Mouse (Mus musculus): Measurements from ENCODE around the gene Pde8b.

Gene Pde8b

GRCm38 (mm10) chr13:95249511-95250456 lies at the start of gene Pde8b:
TSS of gene Pde8b (minus strand) at chr13:95250336.
- no peak for DNase-seq (ENCODE audit: low read depth)

- no peak for DNase-seq (ENCODE audit: low read depth)
These were observed 41.8 kb upstream of the Pde8b start for GRCm38 (mm10) chr13:95291983-95292382.

GRCm38 (mm10) chr13:95288027-95288426 lies 37.9 kb upstream of the Pde8b start:
- no peak for DNase-seq (ENCODE audit: low read depth)

GRCm38 (mm10) chr13:95286989-95287388 lies 36.9 kb upstream of the Pde8b start:
- peak; percentile 3 for DNase-seq (ENCODE audit: low read depth)

GRCm38 (mm10) chr13:95281740-95282673 lies 31.9 kb upstream of the Pde8b start:
- no peak for DNase-seq (ENCODE audit: low read depth)

- no peak for DNase-seq (ENCODE audit: low read depth)
These were observed 28.4 kb upstream of the Pde8b start for GRCm38 (mm10) chr13:95278426-95279025.

- no peak for DNase-seq (ENCODE audit: low read depth)
These were observed 14.6 kb upstream of the Pde8b start for GRCm38 (mm10) chr13:95264691-95265090.

GRCm38 (mm10) chr13:95260886-95261789 lies 11.0 kb upstream of the Pde8b start:
- DNase-seq (ENCODE audit: low read depth) = no peak

- DNase-seq (ENCODE audit: low read depth) = no peak
These were observed 10.3 kb upstream of the Pde8b start for GRCm38 (mm10) chr13:95260391-95260790.

GRCm38 (mm10) chr13:95257083-95257482 lies 6.9 kb upstream of the Pde8b start:
- DNase-seq (ENCODE audit: low read depth) = no peak

- no peak for DNase-seq (ENCODE audit: low read depth)
These were observed 4.9 kb upstream of the Pde8b start for GRCm38 (mm10) chr13:95255083-95255482.

- no peak for DNase-seq (ENCODE audit: low read depth)
These were observed 7.1 kb downstream of the Pde8b start for GRCm38 (mm10) chr13:95243026-95243425.

GRCm38 (mm10) chr13:95237488-95237887 lies 12.6 kb downstream of the Pde8b start:
- no peak for DNase-seq (ENCODE audit: low read depth)

- DNase-seq (ENCODE audit: low read depth) = no peak
These were observed 14.9 kb downstream of the Pde8b start for GRCm38 (mm10) chr13:95235261-95235660.

- no peak for DNase-seq (ENCODE audit: low read depth)
These were observed 18.6 kb downstream of the Pde8b start for GRCm38 (mm10) chr13:95231366-95232138.

- DNase-seq (ENCODE audit: low read depth) = no peak
These were observed 19.8 kb downstream of the Pde8b start for GRCm38 (mm10) chr13:95230326-95230725.

GRCm38 (mm10) chr13:95224491-95224890 lies 25.6 kb downstream of the Pde8b start:
- no peak for DNase-seq (ENCODE audit: low read depth)

- DNase-seq (ENCODE audit: low read depth) = no peak
These were observed 26.7 kb downstream of the Pde8b start for GRCm38 (mm10) chr13:95223427-95223772.

GRCm38 (mm10) chr13:95222569-95223426 lies 27.3 kb downstream of the Pde8b start:
- no peak for DNase-seq (ENCODE audit: low read depth)
